Mouse (Mus musculus) brain, adult 2 months (tissue): ENCODE measurements around the gene Slc16a10.

Experiments
- DNase-seq: peaks from one replicate; pipeline ENCODE4 v3.0.0; 2011; ENCODE audit warnings: low read depth, low spot score

Gene Slc16a10

GRCm38 (mm10) chr10:40109520-40109919, 32.5 kb downstream of the Slc16a10 start:
- DNase-seq = no peak

DNA sequence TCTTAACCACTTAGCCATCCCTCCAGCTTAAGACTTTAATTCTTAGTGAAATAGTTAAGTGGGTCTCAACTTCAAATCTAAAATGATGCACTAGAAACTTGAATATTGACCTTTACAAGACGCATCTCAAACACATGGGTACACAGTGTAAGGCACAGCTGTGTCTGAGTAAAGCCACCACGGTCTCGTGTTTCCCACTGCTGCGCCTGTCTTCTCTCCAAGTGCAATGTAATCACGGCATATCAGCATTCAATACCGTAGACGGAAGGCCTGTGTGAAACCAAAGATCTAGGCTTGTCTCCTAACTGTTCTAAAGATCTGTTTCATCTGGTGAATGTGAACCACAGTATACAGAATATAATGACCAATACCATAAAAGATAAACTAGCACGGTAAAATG, 33.1 kb downstream of the Slc16a10 start:
- no peak for DNase-seq

- peak; percentile 93 for DNase-seq
Measured at GRCm38 (mm10) chr10:40107995-40108394, 34.1 kb downstream of the Slc16a10 start.

DNA sequence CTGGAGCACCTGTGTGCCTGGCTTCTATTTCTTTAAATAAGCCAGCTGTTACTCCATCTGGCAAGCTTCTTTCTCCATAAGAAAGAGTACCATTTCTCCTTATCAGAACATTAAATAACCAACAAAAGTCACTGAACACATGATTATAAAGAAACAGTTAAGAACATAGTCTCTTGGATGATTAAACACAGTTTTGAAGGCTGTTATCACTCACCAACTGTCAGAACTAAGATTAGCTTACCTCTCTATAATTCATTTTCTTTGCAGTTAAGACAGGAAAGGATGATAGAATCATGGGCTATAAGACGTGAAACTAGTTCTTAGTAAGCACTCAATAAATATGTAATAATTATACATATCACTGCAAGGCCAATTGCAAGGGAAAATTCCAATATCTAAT, 36.9 kb downstream of the Slc16a10 start:
- DNase-seq = no peak

GRCm38 (mm10) chr10:40103790-40104189, 38.3 kb downstream of the Slc16a10 start:
- DNase-seq = peak; percentile 85

DNA sequence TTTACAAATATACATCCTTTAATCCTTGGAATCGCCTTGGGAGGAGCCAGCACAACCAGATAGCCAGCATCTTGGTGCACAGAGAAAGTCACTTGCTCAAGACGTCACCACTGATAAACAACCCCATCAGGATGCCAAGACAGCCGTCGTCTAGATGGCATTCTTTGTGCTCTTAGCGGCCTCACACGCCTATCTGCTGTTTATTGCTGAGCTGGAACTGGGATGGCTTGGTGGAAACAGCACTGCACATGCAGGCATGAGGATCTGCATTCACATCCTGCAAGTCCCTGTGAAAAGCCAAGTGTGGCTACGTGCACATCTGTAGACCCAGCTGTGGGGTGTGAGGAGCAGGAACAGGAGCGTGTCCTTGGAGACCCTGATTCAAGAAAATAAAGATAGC, 39.1 kb downstream of the Slc16a10 start:
- no peak for DNase-seq

DNA sequence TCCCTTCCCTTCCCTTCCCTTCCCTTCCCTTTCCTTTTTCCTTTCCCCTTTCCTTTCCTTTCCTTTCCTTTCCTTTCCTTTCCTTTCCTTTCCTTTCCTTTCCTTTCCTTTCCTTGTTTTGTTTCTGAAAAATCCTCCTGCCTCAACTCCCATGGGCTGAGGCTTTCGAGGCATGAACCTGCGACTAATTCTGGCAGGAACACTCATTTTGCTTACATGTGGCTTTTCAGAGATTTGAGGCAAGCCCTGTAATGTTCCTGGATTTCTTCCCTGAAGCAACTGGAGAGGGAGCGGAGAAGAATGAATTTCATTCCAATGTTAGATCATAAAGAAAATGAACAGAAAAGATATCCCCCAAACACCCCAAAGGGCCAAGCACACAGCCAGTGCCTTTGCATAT, 39.9 kb downstream of the Slc16a10 start:
- DNase-seq = peak; percentile 36

DNA sequence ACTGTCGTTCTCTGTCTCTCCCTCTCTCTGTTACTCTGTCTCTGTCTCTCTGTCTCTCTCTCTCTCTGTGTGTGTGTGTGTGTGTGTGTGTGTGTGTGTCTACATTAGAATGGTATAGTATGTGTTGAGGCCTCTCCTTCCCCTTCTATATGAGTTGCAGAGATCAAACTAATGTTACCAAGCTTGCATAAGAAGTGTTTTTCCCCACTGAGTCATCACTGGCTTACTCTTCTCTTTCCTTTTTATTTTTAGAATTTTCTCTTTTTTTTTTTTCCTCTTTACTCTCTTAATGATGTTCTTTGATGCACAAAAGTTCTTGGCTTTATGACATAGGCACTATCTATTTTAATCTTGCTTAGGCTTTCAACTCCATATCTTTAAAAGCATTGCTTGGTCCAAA, 43.6 kb downstream of the Slc16a10 start:
- DNase-seq = peak; percentile 67

DNA sequence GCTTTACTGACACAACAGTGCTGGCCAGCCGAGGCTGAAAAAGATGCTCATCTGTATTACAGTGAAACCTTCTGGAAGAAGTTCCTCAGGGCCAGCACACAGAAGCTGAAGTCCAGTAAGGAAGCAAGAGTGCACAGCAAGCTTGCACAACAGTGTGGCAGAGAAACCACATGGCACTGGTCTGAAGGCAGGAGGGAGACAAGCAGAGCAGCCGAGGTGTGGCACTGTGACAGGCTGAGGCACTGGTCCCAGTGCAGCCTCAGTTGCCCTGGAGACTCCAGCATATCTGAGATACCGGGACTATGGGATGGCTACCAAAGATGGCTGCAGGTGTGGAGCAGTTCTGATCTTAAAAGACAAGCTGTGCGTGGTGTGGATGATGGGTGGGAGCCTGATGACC, 44.5 kb downstream of the Slc16a10 start:
- no peak for DNase-seq

DNA sequence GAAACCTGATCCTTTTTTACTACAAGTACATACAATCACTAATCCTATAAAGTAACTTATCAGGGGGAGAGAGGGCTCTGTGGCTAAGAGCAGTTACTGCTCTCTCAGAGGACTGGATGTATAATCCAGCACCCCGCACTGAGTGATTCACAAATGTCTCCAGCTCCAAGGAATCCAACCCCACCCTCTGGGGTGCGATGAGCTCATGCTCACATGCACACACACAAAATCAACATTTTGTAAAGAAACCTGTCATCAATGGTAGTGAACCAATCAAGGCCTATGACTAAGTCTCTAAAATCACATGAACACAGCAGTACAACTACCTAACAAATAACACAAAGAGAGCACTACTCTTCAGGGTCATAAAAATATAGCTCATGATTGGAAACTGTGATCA, 47.3 kb downstream of the Slc16a10 start:
- peak; percentile 51 for DNase-seq

GRCm38 (mm10) chr10:40093526-40093925, 48.5 kb downstream of the Slc16a10 start:
- DNase-seq = no peak

- DNase-seq = no peak
Measured at GRCm38 (mm10) chr10:40091455-40091854, 50.6 kb downstream of the Slc16a10 start.

GRCm38 (mm10) chr10:40090504-40091428, 51.3 kb downstream of the Slc16a10 start:
- DNase-seq = no peak

- DNase-seq = peak; percentile 69
Measured at GRCm38 (mm10) chr10:40084332-40085093, 57.5 kb downstream of the Slc16a10 start.

GRCm38 (mm10) chr10:40083556-40083955, 58.5 kb downstream of the Slc16a10 start:
- no peak for DNase-seq

- no peak for DNase-seq
Measured at GRCm38 (mm10) chr10:40082668-40083067, 59.4 kb downstream of the Slc16a10 start.

GRCm38 (mm10) chr10:40080533-40080932, 61.5 kb downstream of the Slc16a10 start:
- no peak for DNase-seq

DNA sequence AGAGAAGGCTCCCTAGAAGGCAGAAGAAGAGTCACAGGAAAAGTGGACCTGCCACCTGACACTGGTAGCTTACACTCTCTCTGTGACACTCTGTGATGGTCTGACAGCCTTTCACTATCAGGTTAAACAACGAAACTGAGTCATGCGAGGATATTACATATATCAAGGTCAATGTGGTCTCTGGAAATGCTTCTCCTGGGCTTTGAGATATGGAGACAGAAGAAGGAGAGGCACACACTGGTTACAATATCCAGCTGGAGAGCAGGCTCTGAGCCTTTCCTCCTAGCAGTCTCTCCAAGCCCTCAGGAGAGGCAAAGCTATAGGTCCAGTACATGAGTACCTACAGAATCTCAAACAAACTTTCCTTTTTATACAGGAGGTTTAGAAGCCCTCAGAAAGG, 62.8 kb downstream of the Slc16a10 start:
- no peak for DNase-seq

- DNase-seq = no peak
Measured at GRCm38 (mm10) chr10:40077960-40078353, 64.1 kb downstream of the Slc16a10 start.

GRCm38 (mm10) chr10:40077346-40077959, 64.6 kb downstream of the Slc16a10 start:
- DNase-seq = no peak

DNA sequence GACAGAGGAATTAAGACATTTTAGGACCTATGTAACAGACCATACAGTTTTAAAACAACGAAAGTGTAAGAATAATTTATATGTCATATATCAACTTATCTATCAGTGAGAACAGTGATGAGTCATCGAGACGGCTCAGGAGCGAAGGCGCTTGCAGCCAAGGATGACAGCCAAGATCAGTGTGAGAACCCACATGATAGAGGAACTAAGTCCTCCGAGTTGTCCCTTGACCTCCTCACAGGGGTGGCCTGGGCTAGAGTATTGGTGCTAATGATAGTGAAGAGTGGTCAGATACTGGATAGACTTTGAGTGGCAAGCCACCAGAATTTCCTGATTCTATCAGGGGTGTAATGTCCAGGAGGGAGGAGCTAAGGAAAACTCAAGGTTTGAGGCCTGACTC, 68.5 kb downstream of the Slc16a10 start:
- DNase-seq = no peak

GRCm38 (mm10) chr10:40070684-40071083, 71.4 kb downstream of the Slc16a10 start:
- no peak for DNase-seq
